Mouse (Mus musculus): ENCODE measurements around the gene Fbxo46.

GRCm38 (mm10) chr7:19159411-19159810 lies 39.8 kb downstream of the Fbxo46 start:
- TF ChIP-seq CTCF (IDR thresholded peaks at IDR 0.05 in 2 of 3, conservative IDR thresholded peaks at IDR 0.05 in 1 of 3; ENCODE audit: control insufficient read depth in 1 of 3, insufficient read depth in 1 of 3, low read depth in 2 of 3, low read length in 3 of 3, poor library complexity in 1 of 3, severe bottlenecking in 1 of 3): no peak
- no peak for TF ChIP-seq POLR2A (IDR thresholded peaks at IDR 0.05; ENCODE audit: control insufficient read depth in 1 of 2, insufficient read depth in 1 of 2, low read depth in 1 of 2, low read length in 2 of 2, poor library complexity in 1 of 2)
- no peak for TF ChIP-seq TBP (IDR thresholded peaks at IDR 0.05; ENCODE audit: low read depth, low read length)
- no peak for TF ChIP-seq USF2 (IDR thresholded peaks at IDR 0.05; ENCODE audit: borderline replicate concordance in 1 of 2, insufficient read depth in 1 of 2, low read depth in 1 of 2, low read length in 2 of 2)
- TF ChIP-seq SIN3A (IDR thresholded peaks at IDR 0.05; ENCODE audit: low read length): no peak
- TF ChIP-seq EP300 (IDR thresholded peaks at IDR 0.05; ENCODE audit: low read depth in 1 of 2, low read length in 2 of 2): no peak
- TF ChIP-seq TAL1 (IDR thresholded peaks at IDR 0.05; ENCODE audit: low read length): no peak
- TF ChIP-seq NELFE (IDR thresholded peaks at IDR 0.05; ENCODE audit: low read depth, low read length): no peak
- TF ChIP-seq ELF1 (IDR thresholded peaks at IDR 0.05; ENCODE audit: low read depth, low read length): no peak
- no peak for TF ChIP-seq KAT2A (conservative IDR thresholded peaks at IDR 0.05; ENCODE audit: low read depth, low read length)
- TF ChIP-seq TCF12 (IDR thresholded peaks at IDR 0.05; ENCODE audit: low read depth, low read length): no peak
- TF ChIP-seq GATA1 (IDR thresholded peaks at IDR 0.05; ENCODE audit: low read depth, low read length): no peak
